Mouse (Mus musculus) brain, embryonic 14.5 days (tissue): ENCODE measurements at regions not wholly inside any gene's neighbourhood (a gene's known extent, or its start where the extent isn't known, plus 50 kb on each side); places are given as distances from the start of the nearest gene placed in this dataset.

Experiments used
- CTCF ChIP-seq: fragments of 200-500 bp; IDR thresholded peaks from 2 replicates; pipeline ENCODE4 v1.5.1; 2012; ENCODE audit warnings: inconsistent platforms, mild to moderate bottlenecking, moderate library complexity, borderline replicate concordance; ENCODE audit not compliant: insufficient read depth, insufficient read length; ENCODE audit errors: extremely low read depth
- POLR2A ChIP-seq: fragments of 200-500 bp; IDR thresholded peaks from 2 replicates; pipeline ENCODE4 v1.6.1; 2012; ENCODE audit warnings: mild to moderate bottlenecking, inconsistent platforms, borderline replicate concordance; ENCODE audit not compliant: poor library complexity, insufficient read depth, insufficient read length, severe bottlenecking; ENCODE audit errors: extremely low read depth

DNA sequence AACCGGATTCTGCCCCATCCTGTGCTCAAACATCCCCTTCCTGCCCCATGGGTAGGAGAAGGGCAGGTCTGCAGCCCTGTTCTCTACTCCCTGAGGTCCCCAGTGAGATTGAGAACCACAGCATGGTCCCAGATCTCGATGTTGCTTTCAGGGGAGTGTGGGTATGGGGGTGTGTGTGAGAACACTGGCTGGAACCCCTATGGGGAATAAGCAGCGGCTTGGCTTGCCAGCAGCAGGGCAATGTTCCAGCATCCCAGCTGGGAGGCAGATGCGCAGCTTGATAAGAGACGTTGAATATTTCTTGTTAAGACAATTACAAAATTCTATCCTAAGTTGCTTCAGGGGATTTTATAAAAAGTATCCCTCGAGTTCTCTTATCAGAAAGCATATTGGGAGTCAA, 53.7 kb upstream of the Dcbld2 start:
- TF ChIP-seq CTCF (no peak), POLR2A (no peak)
